Mouse (Mus musculus): ENCODE measurements around the gene Zfp384.

GRCm38 (mm10) chr6:124992241-124992640 lies 16.7 kb upstream of the Zfp384 start:
- TF ChIP-seq POLR2A (IDR thresholded peaks at IDR 0.05; ENCODE audit: low read depth, low read length): no peak
- TF ChIP-seq CTCF (IDR thresholded peaks at IDR 0.05; ENCODE audit: extremely low read depth, insufficient read depth, insufficient read length, insufficient replicate concordance): no peak

Data from spleen, adult 2 months (tissue).